Mouse (Mus musculus) frontal cortex, postnatal 10 days (tissue): ENCODE results near the gene Mrgpre.
A peak's percentile ranks its signal among the peaks of the same experiment; 100 is the strongest.

Source experiments
- DNase-seq, 2 experiments: peaks; one replicate each; pipeline ENCODE4 v3.0.0; 2022; ENCODE audit warnings: low spot score in 2 of 2, mixed read lengths in 1 of 2

The Mrgpre gene

DNA sequence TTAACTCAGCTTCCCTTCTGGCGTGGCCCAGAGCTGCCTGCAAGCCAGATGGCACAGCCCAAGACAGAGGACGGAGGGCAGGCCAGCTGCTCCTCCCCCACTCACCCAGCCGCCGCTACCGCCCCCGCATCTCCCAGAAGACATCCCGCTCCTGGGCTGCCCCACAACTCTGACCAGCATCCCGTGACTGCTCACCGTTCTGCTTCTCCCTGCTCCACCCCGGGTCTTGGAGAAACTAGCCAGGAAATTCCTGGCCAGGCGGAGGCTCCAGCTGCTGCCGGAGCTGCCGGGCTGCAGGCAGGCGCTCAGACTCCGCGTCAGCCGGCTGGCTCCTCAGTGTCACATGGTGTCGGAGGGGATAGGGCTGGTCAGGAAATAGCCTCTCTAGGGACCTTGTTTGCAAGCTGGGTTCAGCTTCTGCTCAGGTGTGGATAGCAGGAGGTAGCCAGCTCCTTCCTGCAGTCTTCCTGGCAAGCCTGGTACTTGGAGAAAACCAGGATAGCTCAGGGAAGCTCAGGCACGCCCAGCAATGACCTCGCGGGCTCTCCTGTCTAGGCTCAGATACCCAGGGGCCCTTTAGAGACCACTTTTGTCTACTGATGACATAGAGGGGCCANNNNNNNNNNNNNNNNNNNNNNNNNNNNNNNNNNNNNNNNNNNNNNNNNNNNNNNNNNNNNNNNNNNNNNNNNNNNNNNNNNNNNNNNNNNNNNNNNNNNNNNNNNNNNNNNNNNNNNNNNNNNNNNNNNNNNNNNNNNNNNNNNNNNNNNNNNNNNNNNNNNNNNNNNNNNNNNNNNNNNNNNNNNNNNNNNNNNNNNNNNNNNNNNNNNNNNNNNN lies at the start of gene Mrgpre:
TSS of gene Mrgpre (minus strand) at position 505 of the 834 bp plus-strand sequence.
- DNase-seq, result peak; percentile 65 to 80

DNA sequence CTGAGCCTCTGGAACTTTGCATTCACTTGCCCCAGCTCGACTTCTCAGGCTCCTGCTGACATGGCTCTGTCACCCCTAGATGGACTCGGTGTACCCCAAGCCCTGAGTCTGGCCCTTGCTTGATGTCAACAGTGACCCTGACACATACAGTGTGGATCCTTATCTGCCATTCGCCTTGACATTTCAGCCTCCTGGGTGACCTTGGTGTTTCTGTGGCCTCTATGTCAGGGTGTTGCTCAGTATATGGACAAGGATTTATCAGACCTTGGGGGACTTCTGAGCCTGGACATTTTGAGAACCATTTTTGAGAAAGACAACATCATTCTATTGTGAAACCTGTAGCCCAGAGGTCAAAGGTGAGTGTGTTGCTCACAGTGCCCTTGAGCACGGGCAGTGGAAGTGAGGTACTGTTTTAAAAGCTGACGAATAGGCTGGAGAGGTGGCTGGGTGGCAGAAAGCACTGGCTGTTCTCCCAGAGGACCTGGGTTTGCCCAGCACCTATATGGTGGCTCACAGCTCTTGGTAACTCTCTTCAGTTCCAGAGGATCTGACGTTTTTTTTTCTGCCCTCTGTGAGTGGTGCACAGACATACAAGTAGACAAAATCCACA lies 49.4 kb upstream of the Mrgpre start:
- DNase-seq, result no peak

DNA sequence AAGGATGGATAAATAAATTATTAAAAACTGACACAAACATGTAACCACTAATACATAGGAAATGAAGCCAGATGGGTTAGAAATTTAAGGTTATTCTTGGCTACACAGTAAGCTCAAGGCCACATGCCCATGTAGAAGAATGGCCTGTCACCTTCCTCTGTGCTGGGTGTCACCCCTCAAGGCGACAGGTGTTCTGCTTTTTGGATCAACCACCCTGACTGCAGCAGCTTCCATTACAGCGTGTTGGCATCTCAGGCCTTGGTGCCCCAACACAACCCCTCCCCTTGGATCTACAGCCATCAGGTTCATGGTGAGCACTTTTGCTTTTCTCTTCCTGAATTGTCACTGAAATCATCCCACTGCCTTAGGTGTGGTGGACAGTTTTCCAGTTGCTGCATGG lies 48.3 kb upstream of the Mrgpre start:
- DNase-seq, result no peak

DNA sequence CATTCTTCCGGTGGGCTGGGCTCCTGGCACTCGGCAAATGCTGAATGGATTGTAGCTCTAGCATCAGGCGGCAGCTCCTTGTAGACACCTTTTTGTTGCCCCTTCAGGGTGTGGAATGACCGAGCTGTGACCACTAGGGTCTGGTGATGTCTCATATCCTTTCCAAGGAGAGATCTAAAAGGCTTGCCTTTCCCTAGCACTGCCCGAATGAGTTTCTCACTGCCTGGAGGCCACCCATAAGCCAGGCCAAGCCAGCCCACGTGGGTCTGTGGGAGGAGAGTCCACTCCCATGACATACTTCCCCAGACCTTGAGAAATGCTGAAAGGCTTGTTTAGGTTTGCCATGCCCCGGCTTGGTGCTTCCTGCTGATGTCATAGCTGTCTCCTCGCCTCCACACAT lies 47.9 kb upstream of the Mrgpre start:
- DNase-seq, result no peak

DNA sequence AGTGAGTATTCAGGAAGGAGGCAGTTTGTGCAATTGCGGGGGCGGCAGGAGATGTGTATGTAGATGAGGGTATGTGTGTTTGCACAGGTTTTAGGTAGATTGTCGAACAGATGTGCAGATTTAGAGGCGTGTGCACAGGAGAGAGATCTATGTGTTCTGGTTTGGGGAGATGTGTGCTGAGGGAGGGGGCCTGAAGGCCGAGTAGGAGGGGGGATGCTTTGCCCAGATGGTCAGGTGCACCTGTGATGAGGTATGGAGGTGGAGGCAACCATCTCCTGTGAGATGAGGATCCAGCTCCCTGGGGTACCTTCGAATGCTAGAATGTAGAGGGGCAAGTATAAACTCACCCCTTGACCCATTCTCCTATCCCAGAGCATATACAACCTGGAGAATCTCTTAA lies 46.1 kb upstream of the Mrgpre start:
- peak in 1 of 2 experiments; percentile 19 for DNase-seq

DNA sequence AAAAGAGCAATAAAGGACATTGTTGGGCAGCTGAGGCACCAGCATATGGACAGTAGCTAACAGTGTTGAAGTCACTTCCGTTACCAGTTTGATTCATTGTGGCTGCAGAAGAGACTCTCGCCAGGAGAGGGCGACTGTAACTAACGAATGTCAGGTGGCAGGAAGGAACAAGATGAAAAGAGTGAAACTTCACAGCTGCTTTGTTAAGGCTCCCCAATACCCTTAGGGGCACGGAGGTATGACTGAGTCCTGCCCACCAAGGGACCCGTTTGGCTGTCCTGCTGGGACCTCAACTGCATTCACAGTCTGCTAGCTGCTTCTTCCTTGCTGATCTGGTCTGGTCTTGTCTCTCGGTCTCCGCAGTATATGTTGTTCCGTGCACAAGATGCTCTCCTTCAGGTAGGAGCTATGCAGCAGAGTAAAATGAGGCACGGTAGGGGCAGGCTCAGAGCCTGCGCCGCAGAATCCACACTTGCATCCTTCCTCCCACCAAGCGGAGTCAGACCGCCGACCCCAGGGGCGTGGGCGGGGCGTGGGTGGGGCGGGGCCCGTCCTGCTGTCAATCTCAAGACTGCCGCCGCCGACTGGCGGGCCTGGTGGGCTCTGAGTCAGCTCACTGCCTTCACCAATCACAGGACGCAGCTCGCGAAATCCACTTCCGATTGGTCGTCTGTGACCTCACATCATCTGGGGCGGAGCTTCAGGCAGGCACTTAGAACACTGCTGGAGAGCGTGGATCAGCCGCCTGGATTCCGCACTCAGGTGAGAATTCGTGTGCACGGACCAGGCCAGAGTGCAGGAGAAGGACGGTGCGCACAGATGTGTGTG lies 45.4 kb upstream of the Mrgpre start:
- peak; percentile 96 to 97 for DNase-seq

DNA sequence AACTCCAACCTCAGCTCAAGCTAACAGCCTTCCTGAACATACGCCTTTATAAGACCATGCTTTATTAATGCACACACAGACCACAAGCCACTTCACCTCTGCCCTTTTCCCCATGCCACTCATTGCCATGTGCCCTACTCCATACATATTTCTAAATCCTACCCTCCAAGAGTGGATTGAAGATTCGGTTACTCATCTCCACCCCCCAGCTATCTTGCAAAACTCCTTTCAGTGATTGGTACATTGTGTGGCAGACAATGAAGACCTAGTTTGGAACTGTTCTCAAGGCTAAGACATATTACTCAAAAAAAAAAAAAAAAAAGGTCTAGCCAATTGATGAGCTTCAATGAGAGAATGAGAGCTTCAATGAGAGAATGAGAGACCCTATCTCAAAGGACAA lies 42.7 kb upstream of the Mrgpre start:
- no peak for DNase-seq

DNA sequence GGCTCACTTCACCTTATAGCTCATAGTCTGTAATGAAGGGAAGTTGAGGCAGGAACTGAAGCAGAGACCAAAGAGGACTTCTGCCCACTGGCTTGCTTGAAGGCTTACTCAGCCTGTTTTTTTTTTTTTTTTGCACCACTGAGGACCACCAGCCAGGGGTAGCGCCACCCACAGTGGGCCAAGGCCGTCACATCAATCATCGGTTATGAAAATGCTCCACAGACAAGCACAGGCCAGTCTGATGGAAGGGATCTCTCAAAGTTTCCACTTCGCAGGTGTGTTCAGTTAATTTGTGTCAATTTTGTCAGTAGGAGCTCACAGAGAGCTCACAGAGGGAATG lies 38.9 kb upstream of the Mrgpre start:
- no peak for DNase-seq

DNA sequence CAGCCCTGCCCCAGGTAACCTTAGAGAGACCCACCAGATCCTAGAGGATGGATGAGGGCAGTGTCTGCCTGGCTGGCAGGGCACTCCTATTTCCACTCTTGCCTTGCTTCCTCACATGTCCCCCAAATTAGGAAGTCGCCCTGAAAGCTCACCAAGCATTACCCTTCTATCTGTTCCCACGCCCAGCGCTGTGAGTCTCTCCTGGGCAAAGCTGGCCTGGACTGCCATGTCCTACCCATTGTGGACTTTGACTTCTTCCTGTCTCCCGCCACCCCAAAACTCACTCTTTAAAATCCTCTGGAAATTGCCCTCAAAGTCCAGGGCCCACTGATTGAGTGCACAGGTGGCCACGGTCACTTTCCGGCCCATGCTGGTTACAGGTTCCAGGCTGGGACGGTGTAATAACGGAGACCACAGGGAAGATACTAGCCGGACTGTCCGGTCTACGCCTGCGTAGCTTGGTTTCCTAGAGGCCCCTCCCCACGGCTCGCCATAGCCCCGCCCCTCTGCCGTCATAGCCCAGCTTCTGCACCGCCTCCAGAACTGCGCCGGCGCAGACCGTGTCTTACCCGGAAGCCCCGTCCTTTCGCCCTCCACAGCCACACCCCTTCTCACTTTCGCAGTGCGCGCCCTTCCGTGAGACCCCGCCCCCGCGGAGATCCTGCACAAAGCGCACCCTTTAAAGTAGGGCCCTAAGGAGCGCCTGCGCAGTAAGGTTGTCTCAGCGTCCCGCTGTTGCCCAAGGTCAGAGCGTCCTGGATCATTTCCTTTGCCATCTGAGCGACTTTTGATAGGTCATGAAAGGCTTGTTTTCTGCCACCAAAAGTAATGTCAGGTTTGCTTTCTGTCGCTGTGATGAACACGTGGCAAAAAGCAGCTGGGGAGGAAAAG lies 38.3 kb upstream of the Mrgpre start, which contains the start of the genes Nadsyn1 and Dhcr7:
TSS of gene Nadsyn1 (minus strand) at position 475 of the 891 bp plus-strand sequence.
TSS of gene Dhcr7 (plus strand) at position 771 of the 891 bp plus-strand sequence.
- peak; percentile 97 to 99 for DNase-seq

DNA sequence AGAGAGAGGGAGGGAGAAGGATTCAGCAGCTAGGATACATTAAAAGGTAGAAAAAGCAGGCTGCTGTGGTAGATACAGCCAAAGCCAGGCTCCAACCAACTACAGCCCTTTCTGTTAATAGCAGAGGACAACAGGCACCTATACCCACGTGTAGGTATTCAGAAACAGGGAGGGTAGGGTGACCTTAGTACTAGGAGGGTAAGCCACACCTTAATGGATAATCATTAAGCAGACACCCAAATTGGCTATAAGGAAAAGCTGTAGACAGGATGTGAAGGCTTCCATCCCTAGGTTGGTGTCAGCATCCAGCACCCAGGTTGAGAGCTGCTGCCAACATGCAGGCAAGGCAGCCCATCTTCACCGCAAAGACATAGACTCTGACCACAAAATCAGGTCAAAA lies 36.9 kb upstream of the Mrgpre start:
- no peak for DNase-seq

DNA sequence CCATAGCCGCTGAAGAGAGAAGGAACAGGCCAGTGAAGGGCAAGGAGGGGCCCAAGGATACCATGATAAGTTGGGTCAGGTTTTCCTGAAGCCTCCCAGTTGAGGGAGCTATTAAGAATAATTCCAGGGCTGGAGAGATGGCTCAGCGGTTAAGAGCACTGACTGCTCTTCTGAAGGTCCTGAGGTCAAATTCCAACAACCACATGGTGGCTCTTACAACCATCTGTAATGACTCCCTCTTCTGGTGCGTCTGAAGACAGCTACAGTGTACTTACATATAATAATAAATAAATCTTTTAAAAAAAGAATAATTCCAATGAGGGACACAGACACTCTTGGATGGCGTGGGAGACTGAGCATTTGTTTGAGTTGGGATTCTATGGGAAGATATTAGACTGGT lies 34.9 kb upstream of the Mrgpre start:
- no peak for DNase-seq

DNA sequence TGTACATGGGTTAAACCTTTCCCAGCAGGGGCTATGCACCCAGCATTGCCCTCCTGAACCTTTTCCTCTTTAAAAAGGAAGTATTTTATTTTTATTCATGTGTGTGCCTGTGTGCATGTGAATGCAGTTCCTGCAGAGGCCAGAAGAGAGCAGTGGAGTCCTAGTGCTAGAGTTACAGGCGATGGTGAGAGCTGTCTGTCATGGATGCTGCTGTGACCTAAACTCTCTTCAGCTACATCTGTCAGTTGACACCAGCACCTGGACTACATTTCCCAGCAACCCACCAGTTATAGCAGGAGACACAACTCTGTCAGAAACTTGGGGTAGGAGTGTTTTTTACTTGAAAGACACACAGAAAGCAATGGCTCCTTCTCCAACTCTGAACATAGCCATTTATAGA lies 24.6 kb upstream of the Mrgpre start:
- DNase-seq, result no peak

DNA sequence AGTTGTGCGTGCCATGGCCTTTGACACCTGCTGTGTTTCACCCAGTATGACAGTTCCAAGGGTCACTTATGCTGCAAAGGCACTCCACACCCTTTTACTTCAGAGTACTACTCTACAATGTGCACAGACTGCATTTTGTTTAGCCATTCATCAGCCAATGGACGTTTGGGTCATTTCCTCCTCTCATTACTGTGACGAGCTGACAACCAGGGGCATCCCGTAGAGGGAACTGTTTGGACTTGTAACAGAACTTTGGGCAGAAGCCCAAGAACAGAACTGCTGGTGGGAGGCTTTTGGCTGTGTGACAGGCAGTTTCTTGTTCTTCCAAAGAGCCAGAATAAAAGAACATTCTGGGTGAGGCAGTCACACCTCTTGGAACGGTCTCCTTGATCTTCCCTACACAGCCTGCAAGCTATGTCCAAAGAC lies 20.9 kb upstream of the Mrgpre start:
- peak in 1 of 2 experiments; percentile 41 for DNase-seq

DNA sequence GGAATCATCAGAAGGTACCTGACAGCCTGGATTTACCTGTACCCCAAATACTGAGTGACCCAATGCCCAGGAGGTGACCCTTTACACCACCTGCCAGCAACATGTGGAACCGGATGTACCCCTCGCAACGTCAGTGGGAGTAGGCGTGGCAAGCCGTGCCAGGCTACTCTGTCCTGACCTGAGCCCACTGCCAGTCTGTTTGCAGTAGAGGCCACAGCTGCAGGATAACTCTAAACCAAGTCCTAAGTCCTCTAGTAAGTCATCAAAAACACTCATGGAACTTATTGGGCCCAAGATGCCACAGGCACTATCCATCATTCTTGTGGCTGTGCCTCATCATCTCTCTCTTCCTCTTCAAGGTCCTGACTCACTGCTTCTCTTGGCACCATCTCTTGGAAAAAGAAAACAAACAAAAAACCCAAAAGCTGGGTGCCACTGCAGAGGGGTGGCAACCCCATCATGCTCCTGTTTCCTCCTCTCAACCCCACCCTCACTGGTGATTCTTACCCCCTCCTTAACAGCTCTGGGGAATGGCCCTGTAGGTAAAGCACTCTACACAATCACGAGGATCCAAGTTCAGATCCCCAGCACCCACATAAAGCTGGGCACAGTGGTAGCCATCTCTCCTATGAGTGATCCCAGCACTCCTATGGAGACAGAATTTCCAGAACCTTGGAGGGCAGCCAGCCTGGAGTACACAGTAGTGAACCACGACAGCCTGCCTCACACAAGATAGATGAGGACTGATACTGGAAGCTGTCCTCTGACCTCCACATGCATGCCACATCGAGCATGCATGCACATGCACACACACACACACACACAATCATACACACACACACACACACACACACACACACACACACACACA lies 17.1 kb upstream of the Mrgpre start:
- no peak for DNase-seq

DNA sequence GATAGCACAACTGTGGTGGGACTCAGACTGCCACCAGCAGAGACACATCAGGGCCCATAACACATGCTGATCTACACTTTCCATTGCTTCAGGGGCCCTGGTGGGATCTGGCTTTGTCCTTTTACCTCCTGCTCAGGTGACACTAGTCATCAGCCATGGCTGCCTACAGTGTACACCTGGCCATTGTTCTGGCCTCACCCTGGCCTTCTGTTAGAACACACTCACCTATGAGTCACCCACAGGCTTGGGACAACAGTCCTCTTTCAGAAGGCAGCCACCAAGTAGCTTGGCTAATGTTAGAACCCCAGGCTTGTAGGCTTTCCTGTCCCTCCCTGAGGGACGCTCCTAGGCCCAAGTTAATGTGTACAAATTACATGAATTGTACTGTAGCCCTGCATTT lies 16.5 kb upstream of the Mrgpre start:
- no peak for DNase-seq

DNA sequence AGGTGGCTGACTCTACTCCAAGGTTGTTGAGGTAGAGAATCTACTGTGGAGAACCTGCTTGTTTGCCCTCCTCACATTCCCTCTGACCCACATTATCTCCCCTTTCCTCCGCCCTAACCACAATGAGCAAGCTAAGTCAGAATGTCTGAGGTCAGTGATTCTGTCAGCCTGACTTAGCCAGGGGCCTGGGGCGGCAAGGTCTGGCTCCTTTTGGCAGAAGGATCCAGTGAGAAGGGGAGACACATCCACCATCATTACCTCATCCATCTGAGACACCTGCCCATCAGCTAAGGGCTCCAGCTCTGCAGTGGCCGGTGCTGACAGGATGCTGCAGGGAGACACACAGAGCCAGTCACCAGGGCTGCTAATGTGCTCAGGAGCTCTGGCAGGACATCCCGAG lies 14.5 kb upstream of the Mrgpre start:
- no peak for DNase-seq

DNA sequence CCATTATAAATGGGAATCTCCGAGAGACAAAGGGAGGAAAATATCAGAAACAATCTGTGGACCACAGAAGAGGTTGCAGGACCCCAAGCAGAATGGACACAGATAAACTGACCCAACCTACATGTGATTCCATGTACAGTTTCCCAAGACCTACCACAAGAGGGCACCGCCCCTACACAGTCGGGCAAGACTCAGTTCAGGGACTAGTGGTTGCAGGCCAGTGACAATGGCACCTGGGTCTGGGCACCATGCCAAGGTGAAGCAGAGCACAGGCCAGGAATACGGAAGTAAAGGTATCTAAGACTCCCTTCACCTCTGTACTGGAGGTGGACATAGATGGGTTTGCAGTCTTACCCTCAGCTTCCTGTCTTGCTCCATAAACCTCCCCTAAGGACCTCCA lies 8.8 kb upstream of the Mrgpre start:
- no peak for DNase-seq

DNA sequence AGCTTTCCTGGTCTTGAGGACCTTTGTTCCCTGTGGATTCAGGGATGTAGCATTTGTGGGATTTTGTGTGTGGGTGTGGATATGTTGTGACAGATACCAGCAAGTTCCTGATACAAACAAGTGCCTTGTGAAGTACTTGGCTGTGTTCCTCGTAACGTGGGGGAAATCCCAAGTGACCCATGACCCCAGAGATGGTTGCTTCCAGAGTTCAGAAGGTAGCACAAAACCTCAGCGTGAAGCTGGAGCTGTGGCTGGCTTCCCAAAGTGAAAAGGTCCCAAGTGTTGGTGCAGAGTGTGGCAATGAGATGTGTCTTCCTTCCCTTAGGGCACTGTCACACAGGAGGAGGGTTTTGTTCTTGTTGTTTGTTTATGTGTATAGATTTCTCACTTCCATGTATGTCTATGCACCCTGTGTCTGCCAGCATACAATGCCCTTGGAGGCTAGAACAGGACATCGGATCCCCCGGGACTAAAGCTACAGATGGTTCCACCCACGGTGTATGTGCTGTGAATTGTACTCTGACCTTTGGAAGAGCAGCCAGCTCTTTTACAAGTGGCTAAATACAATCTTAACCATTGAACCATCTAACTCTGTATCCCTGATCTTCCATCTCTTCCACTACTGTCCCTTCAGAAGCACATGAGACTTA lies 8.2 kb upstream of the Mrgpre start:
- no peak for DNase-seq

DNA sequence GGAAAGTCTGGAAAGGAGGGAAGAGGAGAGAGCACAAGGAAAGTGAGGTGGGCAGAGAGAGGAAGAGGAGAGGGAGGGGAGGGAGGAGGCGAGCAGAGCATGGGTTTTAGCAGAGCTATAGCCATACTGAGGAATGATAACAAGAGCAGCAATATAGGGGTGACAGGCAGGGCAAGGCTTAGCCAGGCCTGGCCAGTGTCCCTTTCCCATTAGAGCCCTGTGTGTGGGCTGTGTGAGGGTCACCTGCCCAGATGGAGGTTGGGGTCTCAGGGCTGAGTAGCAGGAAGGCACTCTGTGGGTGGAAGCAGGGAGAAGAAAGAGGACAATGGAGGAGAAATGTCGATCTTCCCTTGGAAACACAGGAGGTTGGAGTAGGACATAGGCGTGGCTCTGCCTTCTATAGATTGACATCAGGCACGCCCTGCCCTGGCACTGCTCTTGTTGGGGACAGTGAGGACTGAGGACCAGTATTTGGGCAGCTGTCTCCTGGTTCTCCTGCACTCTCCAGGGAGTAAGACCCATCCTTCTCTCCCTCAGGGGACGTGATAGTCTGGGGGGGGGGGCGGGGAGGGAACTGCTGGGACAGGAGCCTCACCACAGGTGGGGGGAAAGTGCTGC lies 813 bp downstream of the Mrgpre start:
- DNase-seq, result no peak
